Mouse (Mus musculus) heart, adult 2 months (tissue): Measurements from ENCODE around the gene Asns.

ENCODE experiments used
- CTCF ChIP-seq: fragments of 200-600 bp; IDR thresholded peaks from 2 replicates; pipeline ENCODE4 v1.8.1; 2022; ENCODE audit warnings: antibody characterized with exemption, mild to moderate bottlenecking, moderate library complexity
- EP300 ChIP-seq: fragments of 200-500 bp; IDR thresholded peaks from 2 replicates; pipeline ENCODE4 v1.6.1; 2011; ENCODE audit warnings: low read depth, low read length, control low read depth; ENCODE audit not compliant: insufficient read depth
- POLR2A ChIP-seq: fragments of 200-500 bp; IDR thresholded peaks from 2 replicates; pipeline ENCODE4 v1.6.1; 2011; ENCODE audit warnings: mild to moderate bottlenecking, low read depth, low read length, control low read depth; ENCODE audit not compliant: insufficient read depth

DNA sequence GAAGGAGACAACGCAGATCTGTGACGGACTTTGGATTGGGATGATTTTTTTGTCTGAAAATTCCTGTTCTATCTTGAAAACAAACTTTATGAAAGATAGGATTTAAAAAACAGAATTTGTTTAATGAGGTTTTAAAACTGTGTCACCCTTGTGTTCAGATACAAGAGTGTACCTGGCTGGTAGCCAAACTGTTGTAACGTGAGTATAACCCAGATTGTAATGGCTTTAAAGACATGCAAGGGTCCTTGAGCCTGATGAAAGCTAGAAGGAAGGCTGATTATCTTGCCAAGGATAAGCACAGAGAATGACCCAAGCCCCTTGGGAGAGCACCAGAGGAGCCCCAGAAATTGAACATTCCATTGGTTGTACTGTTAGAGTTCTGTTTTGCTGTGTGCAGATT lies 48.7 kb upstream of the Asns start:
- TF ChIP-seq CTCF (no peak), POLR2A (no peak), EP300 (no peak)
